Mouse (Mus musculus) bone marrow macrophage, adult 2 months (primary cell): Measurements from ENCODE around the gene Cpvl.

Source experiments
- CTCF ChIP-seq: IDR thresholded peaks from 2 replicates; pipeline ENCODE4 v1.5.1; 2012; ENCODE audit warnings: low read depth, mild to moderate bottlenecking, low read length, moderate library complexity
- POLR2A ChIP-seq: IDR thresholded peaks from 2 replicates; pipeline ENCODE4 v1.6.1; 2012; ENCODE audit warnings: mild to moderate bottlenecking, low read depth, low read length, borderline replicate concordance

DNA sequence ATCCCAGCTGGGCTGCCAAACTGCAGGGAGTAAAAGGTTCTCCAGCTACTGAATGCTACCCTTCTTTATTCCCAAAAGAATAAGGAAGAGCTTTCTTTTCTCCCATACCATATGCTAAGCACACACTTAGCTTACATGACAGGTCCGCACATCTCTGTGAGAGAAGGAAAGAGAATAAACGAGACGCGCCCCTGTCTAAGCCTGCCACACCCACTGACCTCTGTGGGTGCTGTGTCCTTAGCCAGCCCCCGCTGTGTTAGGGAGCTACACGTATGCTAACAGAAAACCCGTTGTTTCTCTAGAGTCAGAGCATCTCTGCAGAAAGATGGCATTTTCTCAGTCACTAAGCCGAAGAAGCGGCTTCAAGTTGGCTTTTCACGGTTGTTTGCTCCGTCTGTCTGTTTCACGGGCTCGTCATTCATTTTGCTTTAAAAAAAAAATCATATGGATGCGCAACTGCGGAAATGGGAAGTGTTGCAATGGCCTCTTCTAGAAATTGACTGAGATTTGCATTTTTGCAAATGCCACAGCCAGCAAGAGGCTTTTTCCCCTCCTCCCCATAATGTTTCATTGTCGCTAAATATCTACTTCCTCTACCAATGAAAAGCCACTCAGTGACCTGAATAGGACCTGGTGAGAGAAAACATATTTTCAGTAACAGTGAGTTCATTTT lies 30.1 kb upstream of the Cpvl start:
- TF ChIP-seq POLR2A: no peak
- no peak for TF ChIP-seq CTCF
